Mouse (Mus musculus): ENCODE measurements around the gene Gm1043.

Gene Gm1043

DNA sequence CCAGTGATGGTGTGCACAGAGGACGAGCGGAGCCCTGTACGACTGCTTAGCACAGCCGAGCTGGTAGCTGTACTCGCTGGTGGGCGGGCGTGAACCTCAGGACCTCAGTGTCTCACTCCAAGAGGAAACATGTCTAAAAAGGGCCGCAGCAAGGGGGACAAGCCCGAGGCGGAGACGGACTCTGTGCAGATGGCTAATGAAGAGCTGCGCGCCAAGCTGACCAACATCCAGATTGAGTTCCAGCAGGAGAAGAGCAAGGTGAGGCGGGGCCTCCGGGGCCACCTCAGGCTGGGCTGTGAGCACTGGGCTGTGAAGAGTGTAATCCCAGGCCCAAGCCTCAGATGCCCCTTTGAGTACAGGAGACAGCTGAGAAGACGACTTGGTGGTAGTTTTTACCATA is at the start of gene Gm1043:
Gene Gm1043, plus strand, starts transcription at position 130 of the 400 bp plus-strand sequence.
- DNase-seq = peak in 1 of 2 experiments; percentile 48

DNA sequence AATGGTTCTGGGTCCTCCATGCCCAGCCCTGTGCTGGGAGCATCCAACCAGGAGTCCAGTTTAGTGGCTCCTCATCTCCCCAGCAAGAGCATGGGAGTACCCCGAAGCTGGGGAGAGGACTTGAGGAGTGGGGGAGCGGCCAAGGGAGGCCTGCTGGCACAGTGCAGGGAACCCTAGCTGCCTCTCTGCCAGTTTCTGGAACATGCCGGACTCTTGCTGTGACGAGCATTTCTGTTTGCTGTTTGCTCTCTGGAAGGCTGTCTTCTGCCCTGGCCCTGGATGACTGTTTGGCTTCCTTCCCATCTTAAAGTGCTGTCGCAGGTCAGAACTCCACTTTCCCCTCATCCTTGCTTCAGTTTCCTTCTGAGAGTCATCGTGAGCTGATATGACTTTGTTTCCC is 49.3 kb upstream of the Gm1043 start:
- DNase-seq = peak; percentile 27 to 52

DNA sequence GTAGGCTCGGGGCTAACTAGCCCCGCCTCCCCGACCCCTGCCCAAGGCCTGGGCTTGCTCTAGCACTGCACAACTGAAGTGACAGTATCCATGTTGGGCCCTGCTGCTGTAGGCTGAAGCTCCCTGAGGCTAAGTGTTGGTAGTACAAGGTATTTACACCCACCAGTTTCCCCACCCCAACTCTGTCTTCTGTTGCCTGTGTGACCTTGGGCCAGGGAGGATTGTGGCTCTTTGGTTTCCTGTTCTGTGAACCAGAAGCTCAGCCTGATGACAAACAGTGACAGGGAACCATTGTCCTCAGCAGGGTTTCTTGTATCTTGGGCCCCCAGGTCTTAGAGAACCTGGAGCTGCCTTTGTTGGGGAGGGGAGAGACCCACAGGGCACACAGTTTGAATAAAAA is 48.3 kb upstream of the Gm1043 start:
- no peak for DNase-seq

GRCm38 (mm10) chr5:37039908-37040307 is 45.3 kb upstream of the Gm1043 start:
- DNase-seq = no peak

DNA sequence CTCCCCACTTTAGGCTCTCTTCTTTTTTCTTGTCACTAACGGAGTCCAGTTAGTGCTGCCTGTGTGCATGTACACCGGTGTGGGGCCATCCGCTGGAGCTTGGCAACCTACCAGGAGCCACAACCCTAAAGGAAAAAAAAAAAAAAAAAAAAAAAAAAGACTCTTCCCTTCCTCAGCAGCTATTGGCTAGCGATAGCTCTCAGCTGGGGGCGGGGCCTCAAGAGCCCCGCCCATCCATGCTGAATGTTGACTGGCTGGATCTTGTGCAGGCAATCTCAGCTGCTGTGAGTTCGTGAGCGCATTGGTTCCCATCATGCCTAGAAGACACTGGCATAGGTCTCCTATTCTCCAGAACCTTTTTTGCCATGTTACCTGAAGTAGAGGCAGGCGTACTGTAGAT is 44.5 kb upstream of the Gm1043 start:
- peak in 1 of 2 experiments; percentile 41 for DNase-seq

DNA sequence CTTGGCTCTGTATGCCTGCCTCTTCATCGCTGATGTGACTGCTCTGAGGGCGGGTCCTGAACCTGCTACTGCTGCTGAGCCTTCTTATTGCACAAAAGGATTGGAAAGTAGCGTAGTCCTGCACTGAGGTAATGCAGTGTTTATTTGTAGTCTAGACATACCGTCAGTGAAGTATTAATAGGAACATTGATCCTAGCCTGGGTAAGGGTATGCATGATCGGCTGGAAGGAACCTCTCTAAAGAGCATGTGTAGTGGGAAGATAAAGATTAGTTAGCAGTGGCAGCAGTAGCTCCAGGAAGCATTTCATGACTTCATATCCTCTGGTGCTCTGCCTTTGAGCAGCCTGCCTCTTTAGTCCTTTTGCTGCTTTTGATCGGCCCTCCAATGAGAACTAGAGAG is 43.5 kb upstream of the Gm1043 start:
- DNase-seq = no peak

DNA sequence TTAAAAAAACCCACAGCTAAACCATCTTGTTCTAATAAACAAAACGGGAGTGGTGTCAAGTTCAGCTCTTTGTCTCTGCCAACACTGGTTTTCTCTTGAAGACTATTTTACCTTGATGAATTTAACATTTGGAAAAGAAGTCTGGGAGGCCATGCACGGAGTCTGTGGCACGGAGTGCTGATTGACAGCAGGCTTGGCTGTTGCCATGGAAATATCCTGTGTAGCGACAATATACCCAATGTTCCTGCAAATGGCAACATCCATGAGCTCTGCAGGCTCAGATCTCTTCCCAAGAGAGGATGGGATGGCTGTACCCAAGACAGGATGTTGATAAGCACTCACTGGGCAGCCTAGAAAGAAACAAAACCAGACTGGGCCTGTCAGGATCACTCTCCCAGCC is 42.2 kb upstream of the Gm1043 start:
- DNase-seq = no peak

DNA sequence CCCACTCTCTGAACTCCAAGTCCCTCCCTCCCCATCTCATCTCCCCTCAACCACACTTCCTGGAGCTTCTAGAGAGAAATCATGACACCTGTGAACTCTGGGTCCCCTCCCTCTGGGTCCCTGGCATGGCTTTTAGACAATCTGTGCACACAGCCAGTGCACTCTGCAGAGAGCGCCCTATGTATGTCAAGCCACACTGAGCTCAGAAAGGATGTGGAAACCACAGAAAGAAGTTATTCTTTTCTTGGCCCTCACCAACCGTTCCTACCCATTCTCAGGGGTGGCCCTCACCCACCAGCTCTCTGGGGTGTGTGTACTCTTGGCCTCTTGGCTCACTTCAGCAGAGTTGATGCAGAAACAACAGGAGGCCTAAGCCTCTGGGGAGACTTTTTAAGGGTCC is 40.4 kb upstream of the Gm1043 start:
- DNase-seq = no peak

DNA sequence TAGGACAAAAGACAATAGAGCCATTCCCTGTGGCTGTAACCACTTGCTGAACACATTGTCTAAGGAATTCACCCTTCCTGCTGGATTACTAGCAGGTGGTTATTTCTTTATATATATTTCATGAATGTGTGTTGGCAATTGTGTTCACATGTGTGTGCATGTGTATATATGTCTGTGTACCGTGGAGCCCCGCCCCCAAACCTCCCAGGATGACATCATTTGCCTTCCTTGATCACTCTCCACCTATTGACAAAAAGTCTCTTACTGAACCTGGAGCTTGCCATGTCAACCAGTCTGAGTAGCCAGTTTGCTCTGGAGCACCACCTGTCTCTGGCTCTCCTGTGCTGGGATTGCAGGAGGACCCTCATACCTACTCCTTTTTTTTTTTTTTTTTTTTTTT is 39.6 kb upstream of the Gm1043 start:
- no peak for DNase-seq

- DNase-seq = no peak
Measured at GRCm38 (mm10) chr5:37046791-37047190, 38.4 kb upstream of the Gm1043 start.

DNA sequence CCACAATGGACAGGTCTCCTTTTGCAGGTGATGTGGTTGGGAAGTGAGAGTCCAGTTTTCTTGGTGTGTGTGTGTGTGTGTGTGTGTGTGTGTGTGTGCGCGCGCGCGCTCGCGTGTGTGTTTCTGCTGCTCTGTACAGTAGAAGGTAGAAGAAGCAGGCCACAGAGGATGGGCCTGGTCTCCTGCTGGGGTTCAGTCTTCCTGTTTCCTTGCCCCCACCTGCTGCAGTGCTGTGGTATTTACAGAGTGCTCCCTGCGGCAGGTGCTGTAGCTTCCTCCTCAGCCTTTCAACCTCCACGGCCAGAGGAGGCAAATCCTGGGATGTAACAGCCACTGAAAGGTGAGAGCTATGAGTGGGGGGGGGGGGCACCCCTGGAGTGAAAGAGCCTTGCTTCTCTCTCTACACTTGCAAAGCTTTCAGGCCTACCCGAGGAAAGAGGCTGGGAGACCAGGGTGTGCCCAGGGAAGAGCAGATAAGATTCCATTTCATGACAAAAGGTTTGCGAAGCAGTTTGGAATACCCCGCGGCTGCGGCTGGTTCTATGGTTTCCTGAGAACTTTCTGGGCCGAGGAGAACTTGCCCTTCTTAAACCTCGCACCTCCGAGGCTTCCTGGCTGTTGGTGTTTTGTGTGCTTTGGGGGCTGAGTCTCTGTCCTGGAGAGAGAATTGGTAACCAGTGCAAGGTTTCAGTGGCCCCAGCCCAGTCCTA is 37.8 kb upstream of the Gm1043 start:
- DNase-seq = no peak

- no peak for DNase-seq
Measured at GRCm38 (mm10) chr5:37047992-37048391, 37.2 kb upstream of the Gm1043 start.

- no peak for DNase-seq
Measured at GRCm38 (mm10) chr5:37049111-37049510, 36.1 kb upstream of the Gm1043 start.

DNA sequence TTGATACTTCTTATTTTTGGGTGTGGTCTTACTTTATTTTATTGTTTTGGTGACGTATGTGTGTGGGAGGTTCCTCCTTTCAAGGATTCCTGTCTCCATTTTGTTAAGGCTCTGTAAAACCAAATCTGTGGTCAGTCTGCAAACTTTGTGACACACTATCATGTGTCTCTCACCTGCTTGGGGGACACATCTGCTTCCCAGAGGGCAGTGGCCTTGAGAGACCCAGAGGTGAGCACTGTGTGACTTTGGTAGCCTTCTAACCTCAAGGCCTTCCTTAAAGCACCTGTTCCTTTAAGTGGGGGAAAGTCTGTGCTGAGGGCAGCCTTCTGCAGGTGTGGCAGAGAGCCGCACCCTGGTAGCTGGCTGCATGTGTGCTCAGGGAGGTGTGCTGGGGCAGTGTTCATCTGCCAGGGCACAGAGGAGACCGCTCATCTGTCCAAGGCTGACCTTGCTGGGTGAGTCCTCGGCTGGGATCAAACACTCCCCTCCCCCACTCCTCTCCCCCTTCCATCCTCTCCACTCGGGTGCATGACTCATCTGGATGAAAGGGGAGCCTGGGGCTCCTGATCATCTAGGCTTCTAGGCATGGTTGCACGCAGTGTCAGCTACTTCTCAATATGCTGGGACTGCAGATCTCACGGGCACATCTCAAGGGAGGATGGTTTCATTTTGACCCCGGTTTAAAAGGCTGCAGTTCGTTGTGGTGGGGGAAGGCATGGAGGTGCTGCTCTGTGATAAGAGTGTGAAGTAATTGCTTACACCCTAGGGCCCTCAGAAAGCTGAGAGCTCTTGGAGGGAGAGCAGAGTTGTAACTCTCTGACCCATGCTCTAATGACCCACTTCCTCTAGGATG is 34.4 kb upstream of the Gm1043 start:
- no peak for DNase-seq

DNA sequence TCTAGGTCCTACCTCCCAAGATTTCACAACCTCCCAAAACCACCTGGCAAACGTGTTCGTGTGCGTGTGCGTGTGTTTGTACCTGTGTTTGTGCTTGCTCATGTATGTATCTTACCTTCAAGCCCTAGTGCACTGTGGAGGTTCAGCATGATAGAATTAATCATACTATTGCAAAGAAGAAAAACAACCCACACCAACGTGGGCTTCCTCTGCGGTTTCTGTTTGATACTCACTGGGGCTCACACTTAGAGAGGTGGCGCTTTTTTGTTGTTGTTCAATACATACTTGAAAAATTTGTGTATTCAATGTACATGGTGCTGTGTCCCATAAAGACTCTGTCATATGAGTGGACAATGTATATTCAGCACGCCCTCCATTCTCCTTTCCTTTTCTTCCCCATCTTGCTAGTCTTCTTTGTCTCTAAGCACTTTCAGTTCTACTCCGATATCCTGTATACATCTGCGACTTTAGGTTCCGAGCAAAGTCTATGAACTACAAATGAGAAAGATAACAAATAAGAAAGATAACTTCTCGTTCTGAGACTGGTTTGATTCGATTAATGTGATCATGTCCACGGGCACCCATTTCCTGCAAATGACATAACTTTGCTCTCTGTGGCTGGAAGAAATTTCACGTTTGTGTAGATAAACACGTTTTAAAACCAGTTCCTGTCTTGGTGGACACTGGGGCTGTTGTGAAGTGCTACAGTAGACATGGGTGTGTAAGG is 33.6 kb upstream of the Gm1043 start:
- no peak for DNase-seq

GRCm38 (mm10) chr5:37052846-37053245 is 32.3 kb upstream of the Gm1043 start:
- DNase-seq = peak; percentile 86 to 92

DNA sequence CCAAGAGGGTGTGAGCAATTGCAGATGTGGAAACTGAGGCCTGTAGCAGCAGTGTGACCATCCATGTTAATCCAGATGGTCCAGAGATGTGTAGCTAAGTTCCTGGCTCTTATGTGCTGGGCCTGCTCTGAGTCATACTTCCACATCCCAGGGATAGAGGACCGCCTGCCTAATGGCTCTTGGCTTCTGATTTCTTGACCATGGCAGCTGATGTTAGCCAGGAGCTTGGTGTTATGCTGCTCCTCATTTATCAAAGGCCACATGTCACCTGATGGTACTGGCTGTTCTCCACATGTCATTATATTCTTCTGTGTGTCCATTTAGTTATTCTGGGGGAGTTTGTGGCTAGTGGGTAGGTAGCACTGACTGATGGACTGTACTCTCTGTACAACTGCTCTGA is 29.4 kb upstream of the Gm1043 start:
- DNase-seq = no peak

- DNase-seq = no peak
Measured at GRCm38 (mm10) chr5:37056471-37056870, 28.7 kb upstream of the Gm1043 start.

DNA sequence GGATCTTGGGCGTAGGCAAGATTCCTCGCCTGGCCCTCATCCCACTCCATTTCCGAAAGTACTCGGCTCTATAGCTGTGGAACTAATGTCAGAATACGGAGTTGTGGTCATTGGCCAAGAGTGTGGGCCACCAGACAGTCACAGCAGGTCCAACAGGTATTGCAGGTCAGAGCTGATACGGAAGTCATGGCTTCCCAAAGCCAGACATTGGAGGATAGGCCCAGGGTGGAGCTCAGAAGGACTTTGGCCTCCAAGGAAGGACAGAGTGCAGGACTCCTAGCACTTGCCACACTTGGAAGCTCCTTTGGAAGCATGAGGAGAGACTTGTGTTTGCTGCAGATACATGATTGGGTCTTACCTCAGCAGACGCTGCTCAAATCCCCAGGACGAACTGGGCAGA is 23.6 kb upstream of the Gm1043 start:
- DNase-seq = no peak

GRCm38 (mm10) chr5:37064454-37065449 is 20.4 kb upstream of the Gm1043 start:
- peak; percentile 44 to 48 for DNase-seq

DNA sequence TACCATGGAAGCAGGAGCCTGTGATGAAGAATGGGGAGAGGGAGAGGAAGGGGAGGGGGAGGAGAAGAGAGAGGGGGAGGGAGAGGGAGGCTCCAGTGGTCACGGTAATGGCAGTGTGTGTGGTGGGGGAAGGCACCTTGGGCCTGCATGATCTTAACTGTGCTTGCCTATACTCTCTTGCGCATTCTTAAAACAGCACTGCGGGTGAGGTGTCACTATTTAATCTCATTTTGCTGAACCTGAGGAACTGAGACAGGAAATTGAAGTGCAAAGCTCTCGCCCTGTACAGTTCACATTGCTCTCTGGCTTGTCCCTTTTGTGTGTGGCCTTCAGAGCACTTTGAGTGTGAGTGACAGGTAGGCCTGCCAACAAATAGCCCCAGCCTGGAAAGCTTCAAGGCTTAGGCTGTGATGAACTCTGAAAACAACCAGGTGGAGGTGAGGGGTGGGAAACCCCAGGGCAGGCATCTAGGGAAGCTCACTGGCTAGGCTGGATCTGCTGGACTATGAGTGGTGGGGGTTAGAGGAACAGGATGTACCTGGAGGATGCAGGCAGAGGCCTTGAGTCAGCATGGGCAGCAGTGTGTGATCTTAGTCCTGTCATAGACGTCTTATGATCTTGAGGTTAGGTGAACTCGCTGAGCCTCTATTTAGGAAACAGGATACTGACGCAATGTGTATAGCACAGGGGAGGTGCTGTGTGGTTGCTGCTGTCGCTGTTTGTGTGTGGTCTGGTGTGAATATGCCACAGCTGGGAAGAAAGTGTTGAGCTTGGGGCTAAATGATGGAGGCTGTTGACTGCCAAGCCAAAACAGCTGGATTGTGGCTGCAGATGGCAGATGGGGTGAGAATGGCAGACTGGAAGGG is 18.2 kb upstream of the Gm1043 start:
- no peak for DNase-seq
